Mouse (Mus musculus): Measurements from ENCODE around the gene Isg20. TPM values are rescaled to one million over a fixed set of nuclear protein-coding genes. Genes with fewer than 3 reads are reported as not detected.

Gene Isg20
- total and polyA plus RNA-seq, 2 experiments from 2014 or later, result 0.38 to 0.87 TPM

DNA sequence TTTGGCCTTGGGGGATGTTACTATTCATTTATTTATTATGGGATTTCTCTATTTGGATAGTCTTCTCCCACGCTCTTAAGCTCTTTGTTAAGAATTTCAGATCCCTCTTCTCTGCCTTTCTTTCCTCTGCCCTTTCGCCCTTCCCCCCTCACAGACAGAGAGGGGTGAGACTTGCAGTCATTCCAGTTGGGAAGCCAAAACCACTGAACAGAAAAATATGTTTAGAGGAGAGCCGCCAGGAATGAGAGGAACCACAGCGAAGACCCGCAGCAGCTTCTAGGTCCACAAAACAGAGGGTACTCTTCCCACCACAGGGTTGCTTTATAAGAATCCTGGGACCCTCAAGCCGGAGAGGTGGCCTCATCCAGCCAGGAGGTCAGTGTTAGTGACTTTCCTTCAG is 41.4 kb downstream of the Isg20 start:
- no peak overlapping the region for H3K4me2 ChIP-seq (ENCODE audit: low read depth)
- ATAC-seq (no peak), DNase-seq (no peak)
- no peaks in the 10 kb centered on the region for H3K27me3 ChIP-seq (ENCODE audit: insufficient read depth, low read length)
- H3K4me3 ChIP-seq (ENCODE audit: low read depth, low read length), result no peak overlapping the region
- no peaks in the 10 kb centered on the region for H3K4me1 ChIP-seq (ENCODE audit: insufficient read depth)
- WGBS, result 79% methylated on average over 6 of the region's 6 CpGs
- no peaks in the 10 kb centered on the region for H3K36me3 ChIP-seq (ENCODE audit: insufficient read depth)
- no peak overlapping the region for H3K9ac ChIP-seq
- no peaks in the 10 kb centered on the region for H3K9me3 ChIP-seq (ENCODE audit: low read length)
- TF ChIP-seq CTCF (IDR thresholded peaks at IDR 0.05; ENCODE audit: low read depth), result no peak
- H3K27ac ChIP-seq (ENCODE audit: low read depth, low read length), result no peak overlapping the region

DNA sequence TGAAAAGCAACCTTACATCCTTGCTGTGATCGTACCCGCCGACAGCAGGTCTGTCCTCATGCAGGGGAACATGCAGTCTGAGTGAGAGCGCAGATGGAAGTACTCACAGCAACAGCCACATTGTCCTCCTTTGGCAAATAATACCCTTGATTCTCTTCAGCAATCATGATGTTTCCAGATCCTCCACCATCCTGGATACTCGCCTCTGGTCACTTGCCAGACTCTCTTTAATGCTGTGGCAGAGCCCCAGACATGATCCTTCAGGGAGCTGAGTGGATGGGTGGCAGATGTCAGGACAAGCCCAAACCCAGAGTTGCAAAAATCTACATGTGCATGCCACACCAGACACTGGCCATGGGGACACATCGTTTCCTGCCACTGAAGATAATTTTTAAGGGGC is 41.9 kb downstream of the Isg20 start:
- Histone ChIP-seq H3K9ac (no peak overlapping the region), H3K36me3 (ENCODE audit: insufficient read depth) (no peaks in the 10 kb centered on the region), H3K27ac (ENCODE audit: low read depth, low read length) (no peak overlapping the region), H3K4me2 (ENCODE audit: low read depth) (no peak overlapping the region), H3K9me3 (ENCODE audit: low read length) (no peaks in the 10 kb centered on the region), H3K27me3 (ENCODE audit: insufficient read depth, low read length) (no peaks in the 10 kb centered on the region), H3K4me3 (ENCODE audit: low read depth, low read length) (no peak overlapping the region), H3K4me1 (ENCODE audit: insufficient read depth) (no peaks in the 10 kb centered on the region)
- 77% methylated on average over 6 of the region's 6 CpGs for WGBS
- no peak for TF ChIP-seq CTCF (IDR thresholded peaks at IDR 0.05; ENCODE audit: low read depth)
- DNase-seq, result peak; percentile 29
- ATAC-seq, result peak; percentile 45

DNA sequence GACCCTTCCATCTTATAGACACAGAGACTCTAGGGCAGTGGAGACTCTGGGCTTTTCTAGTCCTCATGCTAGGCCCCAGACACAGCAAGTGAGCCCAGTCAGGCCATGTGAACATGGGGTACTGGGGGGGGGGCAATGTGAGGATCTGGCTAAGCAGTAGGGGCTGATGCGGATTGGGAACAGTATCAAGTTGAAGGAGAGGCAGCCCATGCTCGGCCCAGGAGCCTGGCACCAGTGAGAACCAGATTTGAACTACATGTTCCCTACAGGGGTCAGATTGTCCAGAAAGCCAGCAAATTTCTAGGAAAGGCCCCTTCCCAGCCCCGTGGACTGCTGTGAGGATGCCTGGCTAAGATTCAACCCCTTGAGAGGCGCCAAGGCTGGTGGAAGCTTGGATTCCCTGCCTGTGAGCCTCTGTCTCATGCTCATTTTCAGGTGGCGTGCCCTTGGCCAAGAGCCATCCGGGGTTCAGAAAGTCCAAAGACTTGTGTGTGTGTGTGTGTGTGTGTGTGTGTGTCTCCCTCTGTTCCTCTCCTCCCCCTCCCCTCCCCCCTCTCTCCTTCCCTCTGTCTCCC is 45.4 kb downstream of the Isg20 start:
- H3K9ac ChIP-seq, result no peak overlapping the region
- H3K9me3 ChIP-seq (ENCODE audit: low read length), result no peaks in the 10 kb centered on the region
- DNase-seq, result peak; percentile 3
- no peak overlapping the region for H3K4me3 ChIP-seq (ENCODE audit: low read depth, low read length)
- peak; percentile 27; the same call in 1 of the 2 replicates for ATAC-seq
- TF ChIP-seq CTCF (IDR thresholded peaks at IDR 0.05; ENCODE audit: low read depth), result no peak
- H3K27ac ChIP-seq (ENCODE audit: low read depth, low read length), result no peak overlapping the region
- H3K4me2 ChIP-seq (ENCODE audit: low read depth), result no peak overlapping the region
- no peaks in the 10 kb centered on the region for H3K27me3 ChIP-seq (ENCODE audit: insufficient read depth, low read length)
- H3K4me1 ChIP-seq (ENCODE audit: insufficient read depth), result no peaks in the 10 kb centered on the region
- H3K36me3 ChIP-seq (ENCODE audit: insufficient read depth), result no peaks in the 10 kb centered on the region
- WGBS, result 57% methylated on average over 6 of the region's 6 CpGs

DNA sequence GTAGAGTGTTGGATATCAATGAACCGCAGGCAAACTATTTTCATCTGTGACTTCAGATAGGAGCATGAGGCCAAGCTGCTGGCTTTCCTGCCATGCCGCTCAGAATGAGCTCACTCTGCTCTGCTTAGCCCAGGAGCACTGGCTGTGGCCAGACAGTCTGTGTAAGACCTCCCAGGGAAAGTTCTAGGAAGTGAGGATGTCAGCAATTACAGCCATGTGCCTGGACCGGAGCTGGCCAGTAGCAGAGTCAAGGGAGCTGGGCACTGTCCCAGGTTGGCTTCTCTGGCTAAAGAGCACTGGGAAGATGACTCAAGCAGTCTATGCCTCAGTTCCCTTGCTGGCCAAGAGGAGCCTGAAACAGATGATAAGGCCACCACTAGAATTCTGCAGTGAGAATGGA is 50.7 kb downstream of the Isg20 start:
- no peaks in the 10 kb centered on the region for H3K27me3 ChIP-seq (ENCODE audit: insufficient read depth, low read length)
- H3K9me3 ChIP-seq (ENCODE audit: low read length), result no peaks in the 10 kb centered on the region
- H3K4me1 ChIP-seq (ENCODE audit: insufficient read depth), result no peaks in the 10 kb centered on the region
- no peak overlapping the region for H3K4me2 ChIP-seq (ENCODE audit: low read depth)
- no peak overlapping the region for H3K27ac ChIP-seq (ENCODE audit: low read depth, low read length)
- DNase-seq (no peak), ATAC-seq (no peak)
- H3K9ac ChIP-seq, result no peak overlapping the region
- no peaks in the 10 kb centered on the region for H3K36me3 ChIP-seq (ENCODE audit: insufficient read depth)
- 94% methylated on average over 3 of the region's 3 CpGs for WGBS
- no peak overlapping the region for H3K4me3 ChIP-seq (ENCODE audit: low read depth, low read length)
- TF ChIP-seq CTCF (IDR thresholded peaks at IDR 0.05; ENCODE audit: low read depth), result no peak

Small RNAs within 50 kb of the gene (microRNA-seq; reads per million reads assigned to microRNA genes)
- 598 to 686 reads per million in 2 experiments for gene Mir7-2

Other genes starting within 250 kb of the Isg20 start
- gene Ntrk3, start 175.4 kb upstream of the Isg20 start, total RNA-seq (2014; rRNA removed), result 72.7 and 90.1 TPM in 2 replicates
- 16.3 and 28.5 TPM in 2 replicates for gene Ntrk3, start 175.4 kb upstream of the Isg20 start, polyA plus RNA-seq (2015; fragmentation: Nextera tagmentation; extraction: Ambion mirVana)
- gene Mrps11, start 130.3 kb upstream of the Isg20 start, total RNA-seq (2014; rRNA removed), result 44.7 and 51.6 TPM in 2 replicates
- 70.4 and 77.5 TPM in 2 replicates for gene Mrps11, start 130.3 kb upstream of the Isg20 start, polyA plus RNA-seq (2015; fragmentation: Nextera tagmentation; extraction: Ambion mirVana)
- 33.2 and 39.9 TPM in 2 replicates for gene Mrpl46, start 129.9 kb upstream of the Isg20 start, total RNA-seq (2014; rRNA removed)
- 63.9 and 74.8 TPM in 2 replicates for gene Mrpl46, start 129.9 kb upstream of the Isg20 start, polyA plus RNA-seq (2015; fragmentation: Nextera tagmentation; extraction: Ambion mirVana)
- 9.8 and 11.9 TPM in 2 replicates for gene Det1, start 66.2 kb upstream of the Isg20 start, total RNA-seq (2014; rRNA removed)
- gene Det1, start 66.2 kb upstream of the Isg20 start, polyA plus RNA-seq (2015; fragmentation: Nextera tagmentation; extraction: Ambion mirVana), result 6.2 and 7.0 TPM in 2 replicates
- 40.5 and 43.1 TPM in 2 replicates for gene Aen, start 17.6 kb upstream of the Isg20 start, total RNA-seq (2014; rRNA removed)
- 57.7 and 58.9 TPM in 2 replicates for gene Aen, start 17.6 kb upstream of the Isg20 start, polyA plus RNA-seq (2015; fragmentation: Nextera tagmentation; extraction: Ambion mirVana)
- gene Acan, start 140.1 kb downstream of the Isg20 start, total RNA-seq (2014; rRNA removed), result 1.4 and 5.0 TPM in 2 replicates
- gene Acan, start 140.1 kb downstream of the Isg20 start, polyA plus RNA-seq (2015; fragmentation: Nextera tagmentation; extraction: Ambion mirVana), result 0.28 and 0.50 TPM in 2 replicates
- gene Hapln3, start 217.6 kb downstream of the Isg20 start, total RNA-seq (2014; rRNA removed), result 1.9 and 2.7 TPM in 2 replicates
- gene Hapln3, start 217.6 kb downstream of the Isg20 start, polyA plus RNA-seq (2015; fragmentation: Nextera tagmentation; extraction: Ambion mirVana), result 2.7 and 3.5 TPM in 2 replicates
- gene Mfge8, start 235.6 kb downstream of the Isg20 start, total RNA-seq (2014; rRNA removed), result 155 and 184 TPM in 2 replicates
- 221 and 275 TPM in 2 replicates for gene Mfge8, start 235.6 kb downstream of the Isg20 start, polyA plus RNA-seq (2015; fragmentation: Nextera tagmentation; extraction: Ambion mirVana)